Mouse (Mus musculus) G1E (cell line): ENCODE data around the gene Vmn2r109.
"Not testable (repeated sequence)": the region's sequence is repeated elsewhere in the genome, so short reads cannot be mapped to it uniquely, and the experiment has no call there.

Experiments used
- CTCF ChIP-seq: IDR thresholded peaks from 2 replicates; pipeline ENCODE4 v1.5.1; 2012; ENCODE audit warnings: low read depth, low read length, inconsistent platforms, mixed read lengths
- GATA1 ChIP-seq: IDR thresholded peaks from 2 replicates; pipeline ENCODE4 v1.6.1; 2012; ENCODE audit warnings: borderline replicate concordance, low read length, inconsistent platforms, mixed read lengths
- GATA2 ChIP-seq: IDR thresholded peaks from 2 replicates; pipeline ENCODE4 v1.6.1; 2012; ENCODE audit warnings: low read depth, low read length, inconsistent platforms, borderline replicate concordance
- POLR2AphosphoS5 ChIP-seq: IDR thresholded peaks from 2 replicates; pipeline ENCODE4 v1.6.1; 2012; ENCODE audit warnings: low read depth, low read length, inconsistent platforms; ENCODE audit not compliant: insufficient replicate concordance
- TAL1 ChIP-seq: conservative IDR thresholded peaks from 2 replicates; pipeline ENCODE4 v1.6.1; 2012; ENCODE audit warnings: low read depth, low read length, inconsistent platforms, mixed read lengths

- TF ChIP-seq CTCF, TAL1, GATA2, GATA1, POLR2AphosphoS5: not testable (repeated sequence)
Measured at GRCm38 (mm10) chr17:20508247-20508646, 56.3 kb downstream of the Vmn2r109 start.
